Mouse (Mus musculus) lung, postnatal 0 days (tissue): Measurements from ENCODE around the gene Gm9887. TPM values are rescaled to one million over a fixed set of nuclear protein-coding genes. Genes with fewer than 3 reads are reported as not detected.
"Not testable (repeated sequence)": the region's sequence is repeated elsewhere in the genome, so short reads cannot be mapped to it uniquely, and the experiment has no call there.

Experiments
- ATAC-seq: fragments of 200-750 bp; cut with Nextera tagmentation; 2 replicates; pipeline ENCODE4 v1.8.0; 2017; ENCODE audit warnings: moderate library complexity
- DNase-seq: peaks from one replicate; pipeline ENCODE4 v3.0.0-alpha.2; 2016; ENCODE audit warnings: low spot score
- H3K27ac ChIP-seq: fragments of 300-500 bp; sonication (generic); 2 replicates; pipeline ENCODE4 v1.5.1; 2014; ENCODE audit warnings: antibody characterized with exemption, mild to moderate bottlenecking, low read length, mixed read lengths
- H3K27me3 ChIP-seq: fragments of 300-500 bp; sonication (generic); replicated peaks from 2 replicates; pipeline ENCODE4 v1.6.1; 2014; ENCODE audit warnings: low read length, mixed read lengths; ENCODE audit not compliant: insufficient read depth
- H3K36me3 ChIP-seq: fragments of 300-500 bp; sonication (generic); 2 replicates; pipeline ENCODE4 v1.6.1; 2014; ENCODE audit warnings: low read length, mixed read lengths; ENCODE audit not compliant: insufficient read depth
- H3K4me1 ChIP-seq: fragments of 300-500 bp; sonication (generic); 2 replicates; pipeline ENCODE4 v1.6.1; 2014; ENCODE audit warnings: antibody characterized with exemption, low read depth, low read length, mixed read lengths; ENCODE audit not compliant: insufficient read depth
- H3K4me2 ChIP-seq: fragments of 300-500 bp; sonication (generic); replicated peaks from 2 replicates; pipeline ENCODE4 v1.6.1; 2014; ENCODE audit warnings: low read depth, mild to moderate bottlenecking, low read length, moderate library complexity, mixed read lengths
- H3K4me3 ChIP-seq: fragments of 300-500 bp; sonication (generic); 2 replicates; pipeline ENCODE4 v1.5.1; 2014; ENCODE audit warnings: low read depth, low read length
- H3K9ac ChIP-seq: fragments of 300-500 bp; sonication (generic); replicated peaks from 2 replicates; pipeline ENCODE4 v1.6.1; 2014; ENCODE audit warnings: low read depth, mild to moderate bottlenecking
- H3K9me3 ChIP-seq: fragments of 300-500 bp; sonication (generic); 2 replicates; pipeline ENCODE4 v1.6.1; 2016; ENCODE audit warnings: low read length, mixed read lengths
- CTCF ChIP-seq: IDR thresholded peaks from 2 replicates; pipeline ENCODE4 v1.5.1; 2016; ENCODE audit warnings: antibody characterized with exemption, mild to moderate bottlenecking
- EP300 ChIP-seq: IDR thresholded peaks from 2 replicates; pipeline ENCODE4 v1.6.1; 2016; ENCODE audit warnings: antibody characterized with exemption, mild to moderate bottlenecking, control low read depth
- WGBS: fragments of 180-500 bp; shearing (Covaris S2); extraction: QIAGEN DNeasy Blood & Tissue Kit; methylation state at CpG from one replicate; pipeline ENCODE4 v1.1.7; 2014; 5-methylcytosine and 5-hydroxymethylcytosine counted together
- polyA plus RNA-seq: library from polyadenylated mRNA; unstranded; fragments of >200 nt; fragmentation: Nextera tagmentation; extraction: Ambion mirVana; gene quantifications from 2 replicates; pipeline ENCODE4 v1.2.1, GENCODE M21; 2015

Gm9887 gene
- polyA plus RNA-seq, 1 experiment from 2014 or later = 3.2 TPM

DNA sequence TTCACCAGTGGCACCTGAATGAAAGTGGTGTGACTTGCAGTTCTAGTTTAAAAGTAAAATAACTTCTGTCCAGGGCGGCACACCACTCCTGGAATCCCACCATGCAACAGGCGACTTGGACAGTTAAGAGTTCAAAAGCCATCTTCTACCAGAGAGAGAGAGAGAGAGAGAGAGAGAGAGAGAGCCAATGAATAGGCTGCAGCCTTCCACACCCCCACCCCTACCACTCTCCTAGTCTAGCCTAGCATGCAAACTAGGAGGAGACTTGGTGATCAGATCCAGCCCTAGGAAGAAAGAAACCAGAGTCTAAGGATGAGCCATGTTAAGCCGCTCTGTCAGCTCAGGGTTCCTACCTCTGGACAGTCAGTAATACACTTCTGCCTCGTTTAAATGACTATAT, 9.9 kb downstream of the Gm9887 start:
- Histone ChIP-seq H3K9ac (no peak overlapping the region), H3K27me3 (no peaks in the 10 kb centered on the region), H3K4me1 (0 out of 2 replicates have a peak, but pooled peaks cover 5% of the 10 kb centered on the region), H3K4me2 (no peak overlapping the region), H3K9me3 (no peaks in the 10 kb centered on the region), H3K4me3 (no peak overlapping the region), H3K36me3 (no peaks in the 10 kb centered on the region), H3K27ac (peak overlapping the region; percentile 95)
- WGBS = 55% methylated on average over 4 of the region's 4 CpGs
- ATAC-seq (no peak), DNase-seq (peak; percentile 15)
- no peak for TF ChIP-seq CTCF

DNA sequence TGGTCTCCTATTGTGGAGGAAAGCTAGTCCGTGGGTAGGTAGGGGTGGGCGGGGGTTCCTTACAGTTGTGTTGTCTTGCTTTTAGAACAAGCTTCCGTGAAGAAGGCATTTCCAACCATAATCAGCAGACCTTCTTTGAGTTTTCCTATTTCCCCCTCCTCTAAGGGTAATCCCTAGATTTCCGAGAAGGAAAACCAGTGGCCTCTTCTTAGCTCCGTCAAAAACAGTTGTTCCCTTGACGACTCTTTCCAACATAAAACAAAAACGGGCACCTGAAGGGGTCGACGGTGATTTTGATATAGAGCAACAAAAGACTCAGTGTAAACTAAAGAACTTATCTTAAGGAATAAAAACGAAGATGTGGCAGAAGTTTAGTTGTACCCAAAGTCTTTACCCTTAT, 10.3 kb downstream of the Gm9887 start:
- WGBS = 4% methylated on average over 10 of the region's 10 CpGs
- no peaks in the 10 kb centered on the region for H3K27me3 ChIP-seq

GRCm38 (mm10) chr12:69360997-69361899, 11.0 kb downstream of the Gm9887 start:
- 2% methylated on average over 39 of the region's 50 CpGs for WGBS
- H3K27me3 ChIP-seq, H3K4me1 ChIP-seq, H3K36me3 ChIP-seq, H3K9me3 ChIP-seq: not testable (repeated sequence)
- Histone ChIP-seq H3K27ac (peak overlapping the region; percentile 95), H3K9ac (peak overlapping the region; percentile 54), H3K4me3 (peak overlapping the region; percentile 42), H3K4me2 (peak overlapping the region; percentile 70)
- TF ChIP-seq CTCF (peak; percentile 20; the same call in 1 of the 2 replicates), EP300 (peak; percentile 4; the same call in 1 of the 2 replicates)
- DNase-seq = peak; percentile 99
- peak; percentile 94 for ATAC-seq

More for the DNA sequence above, 10.3 kb downstream of the Gm9887 start:
- peak overlapping the region; percentile 70 for H3K4me2 ChIP-seq
- no peak for TF ChIP-seq EP300
- TF ChIP-seq CTCF = no peak
- no peaks in the 10 kb centered on the region for H3K9me3 ChIP-seq
- peak overlapping the region; percentile 54 for H3K9ac ChIP-seq
- H3K4me1 ChIP-seq = 0 out of 2 replicates have a peak, but pooled peaks cover 5% of the 10 kb centered on the region
- H3K27ac ChIP-seq = peak overlapping the region; percentile 95
- H3K36me3 ChIP-seq = no peaks in the 10 kb centered on the region
- ATAC-seq = no peak
- DNase-seq = no peak
- peak overlapping the region; percentile 42 for H3K4me3 ChIP-seq

GRCm38 (mm10) chr12:69360655-69360996, 11.6 kb downstream of the Gm9887 start:
- Histone ChIP-seq H3K27ac (no peak overlapping the region), H3K9me3 (no peaks in the 10 kb centered on the region), H3K4me3 (no peak overlapping the region), H3K27me3 (no peaks in the 10 kb centered on the region), H3K4me1 (0 out of 2 replicates have a peak, but pooled peaks cover 5% of the 10 kb centered on the region), H3K36me3 (no peaks in the 10 kb centered on the region), H3K9ac (no peak overlapping the region), H3K4me2 (no peak overlapping the region)
- TF ChIP-seq CTCF = peak; percentile 94
- TF ChIP-seq EP300 = peak; percentile 45; the same call in 1 of the 2 replicates
- DNase-seq (peak; percentile 91), ATAC-seq (peak; percentile 23)
- WGBS = 15% methylated on average over 5 of the region's 5 CpGs

DNA sequence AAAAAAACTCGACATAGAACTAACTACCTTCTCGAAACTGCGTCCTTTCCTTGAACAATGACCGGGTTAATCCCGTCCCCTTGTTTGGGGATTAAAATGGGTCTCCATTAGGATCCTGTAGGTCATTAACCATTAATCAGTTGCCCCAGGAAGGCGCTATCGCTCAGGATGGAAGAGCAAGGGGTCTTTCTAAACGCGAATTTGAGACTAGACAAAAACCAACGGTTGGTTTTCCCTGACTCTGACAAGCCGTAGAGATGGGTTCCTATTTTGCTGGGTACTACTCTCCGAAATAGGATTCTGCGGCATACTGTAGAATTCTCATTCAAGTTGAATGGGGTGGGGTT, 15.0 kb downstream of the Gm9887 start:
- ATAC-seq = no peak

DNA sequence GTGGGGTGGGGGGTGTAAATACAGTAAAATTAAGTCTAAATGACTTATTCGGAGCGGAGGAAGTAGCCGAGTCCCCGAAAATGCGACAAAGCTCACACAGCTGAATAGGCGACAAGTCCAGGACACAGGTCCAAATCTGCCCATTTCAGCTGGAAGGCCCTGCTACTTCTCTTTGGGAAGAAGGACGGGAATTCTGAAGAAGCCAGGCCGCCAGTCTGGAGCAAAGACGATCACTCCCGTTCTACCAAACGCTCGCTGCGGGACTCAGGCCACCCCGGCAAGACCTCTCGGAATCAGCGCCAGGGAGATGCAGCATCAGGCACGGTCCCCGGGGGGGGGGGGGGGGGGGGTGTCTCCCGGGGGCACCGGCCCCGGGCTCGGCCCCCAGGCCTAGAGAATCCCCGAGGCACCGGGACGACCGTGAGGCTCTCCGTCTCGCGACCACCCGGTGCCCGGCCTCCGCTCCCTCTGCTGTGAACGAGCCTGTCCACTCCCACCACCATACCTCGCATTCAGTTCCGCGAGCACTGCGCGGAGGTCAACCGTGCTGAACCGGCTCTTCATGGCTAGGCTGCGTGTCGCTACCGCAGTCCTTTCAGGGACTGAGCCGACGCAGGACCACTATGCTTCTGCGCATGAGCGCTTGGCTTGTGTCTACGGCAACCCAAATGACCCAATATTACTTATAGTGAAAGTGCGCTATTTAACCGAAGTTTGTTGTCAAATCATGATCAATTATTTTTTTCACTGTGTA, 15.5 kb downstream of the Gm9887 start, which contains the start of gene Nemf:
Gene Nemf (minus strand): TSS at position 620 of the 754 bp plus-strand sequence.
- H3K9ac ChIP-seq = peak within 1 kb of the TSS; percentile 85
- H3K4me2 ChIP-seq = peak within 1 kb of the TSS; percentile 62
- H3K4me1 ChIP-seq = 0 out of 2 replicates have a peak, but pooled peaks cover 1% of the 10 kb centered on the region
- TF ChIP-seq EP300 (no peak), CTCF (no peak)
- no peaks in the 10 kb centered on the region for H3K9me3 ChIP-seq
- ATAC-seq (peak; percentile 55), DNase-seq (peak; percentile 93)
- peak within 1 kb of the TSS; percentile 75 for H3K4me3 ChIP-seq
- H3K36me3 ChIP-seq = no peaks in the 10 kb centered on the region
- H3K27me3 ChIP-seq = no peaks in the 10 kb centered on the region
- H3K27ac ChIP-seq = peak within 1 kb of the TSS; percentile 77
- WGBS = under 1% methylated on average over 42 of the region's 50 CpGs

More for the DNA sequence above, 15.0 kb downstream of the Gm9887 start:
- TF ChIP-seq CTCF (no peak), EP300 (no peak)
- H3K4me2 ChIP-seq = peak overlapping the region; percentile 62
- no peaks in the 10 kb centered on the region for H3K36me3 ChIP-seq
- H3K27me3 ChIP-seq = no peaks in the 10 kb centered on the region
- 7% methylated on average over 13 of the region's 13 CpGs for WGBS
- H3K9ac ChIP-seq = peak overlapping the region; percentile 85
- H3K4me3 ChIP-seq = peak overlapping the region; percentile 75
- no peaks in the 10 kb centered on the region for H3K9me3 ChIP-seq
- 0 out of 2 replicates have a peak, but pooled peaks cover 5% of the 10 kb centered on the region for H3K4me1 ChIP-seq
- no peak for DNase-seq
- peak overlapping the region; percentile 77 for H3K27ac ChIP-seq
